Mouse (Mus musculus) left cerebral cortex, adult 2 months (tissue): ENCODE results near the gene Tsacc. TPM values are rescaled to one million over a fixed set of nuclear protein-coding genes. Genes with fewer than 3 reads are reported as not detected.

Experiments
- DNase-seq, 2 experiments: peaks; one replicate each; pipeline ENCODE4 v3.0.0; 2021 to 2022; ENCODE audit warnings: low spot score in 2 of 2, mixed read lengths in 1 of 2; ENCODE audit errors: extremely low spot score in 1 of 2
- H3K27ac ChIP-seq: fragments of 200-600 bp; 2 replicates; pipeline ENCODE4 v1.8.1; 2022
- H3K4me3 ChIP-seq: fragments of 200-600 bp; 2 replicates; pipeline ENCODE4 v1.8.1; 2022
- CTCF ChIP-seq: fragments of 200-600 bp; IDR thresholded peaks from 2 replicates; pipeline ENCODE4 v1.8.1; 2022; ENCODE audit warnings: antibody characterized with exemption, mild to moderate bottlenecking, moderate library complexity
- intact Hi-C: fragments of 180-260 bp; cut with DNase I; formaldehyde crosslinking; loops from one replicate; pipeline ENCODE4 v1.15.1; 2025
- total RNA-seq, 2 experiments: library from RNA; stranded (reverse); gene quantifications; 2 replicates each; pipeline ENCODE4 v1.2.3; 2021

The Tsacc gene
- total RNA-seq, 2 experiments from 2014 or later, result 3.7 to 3.8 TPM

DNA sequence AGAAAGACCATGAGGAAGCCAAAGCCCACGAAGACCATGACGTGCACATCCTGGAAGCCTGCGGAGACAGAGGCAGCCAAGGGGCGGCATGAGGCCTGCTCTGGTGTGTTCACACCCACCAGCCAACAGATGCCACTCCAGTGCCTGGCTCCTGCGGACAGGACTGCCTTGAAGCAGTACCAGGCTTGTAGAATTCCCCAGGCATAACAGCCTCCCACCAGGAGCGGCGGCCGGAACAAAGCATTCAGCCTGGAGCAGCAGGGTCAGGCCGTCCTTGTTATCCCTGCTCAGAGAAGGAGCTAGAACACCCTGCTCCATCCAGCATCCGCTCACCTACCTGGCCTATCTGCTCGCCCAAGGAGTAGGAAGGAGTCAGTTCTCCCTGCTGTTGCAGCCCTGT lies 48.4 kb downstream of the Tsacc start:
- no peak overlapping the region for H3K4me3 ChIP-seq
- H3K27ac ChIP-seq, result no peak overlapping the region
- no peak for DNase-seq
- intact Hi-C loops, result no loop called here
- TF ChIP-seq CTCF, result no peak

DNA sequence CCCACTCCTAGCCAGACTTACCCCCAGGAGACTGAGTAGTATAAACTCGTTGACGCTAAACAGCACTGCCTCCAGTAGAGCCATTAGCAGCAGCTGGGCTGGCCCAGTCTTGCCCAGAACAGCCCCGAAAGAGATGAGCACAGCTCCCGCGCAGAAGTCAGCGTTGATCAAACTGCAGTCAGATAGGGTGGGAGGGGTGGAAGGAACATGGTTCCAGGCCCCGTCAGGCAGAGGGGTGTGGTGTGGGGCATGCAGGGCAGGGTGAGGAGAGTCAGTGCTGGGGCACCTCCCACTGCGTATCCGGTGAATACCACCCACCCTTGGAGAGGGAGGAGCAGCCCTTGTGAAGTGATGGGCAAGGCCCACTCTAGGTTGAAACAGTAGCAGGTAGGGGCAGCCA lies 49.1 kb downstream of the Tsacc start:
- TF ChIP-seq CTCF, result no peak
- no peak for DNase-seq
- intact Hi-C loops, result no loop called here

DNA sequence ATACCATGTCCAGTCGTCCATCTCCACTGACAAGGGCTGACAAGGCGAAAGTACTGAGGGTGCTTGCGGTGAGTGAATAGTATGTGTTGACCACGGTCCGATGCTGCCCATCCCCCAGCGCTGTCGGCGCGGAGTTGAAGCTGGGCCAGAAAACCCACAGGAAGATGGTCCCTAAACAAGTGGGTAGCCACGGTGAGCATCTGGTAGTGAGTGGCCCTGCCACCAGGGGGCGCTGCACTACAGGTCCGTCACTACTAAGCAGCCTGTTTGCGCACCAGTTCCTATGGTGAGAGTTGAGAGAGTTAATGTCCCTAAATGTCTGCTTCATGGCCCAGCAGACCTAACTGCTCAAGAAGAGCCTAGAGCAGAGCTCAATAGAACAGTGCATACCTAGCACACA lies 51.0 kb downstream of the Tsacc start:
- DNase-seq, result peak; percentile 71 to 78
- no peak overlapping the region for H3K4me3 ChIP-seq
- peak; percentile 98 for TF ChIP-seq CTCF
- no peak overlapping the region for H3K27ac ChIP-seq
- intact Hi-C loops, result loop anchor here (2.0 kb wide), 1 partner anchor 31 kb away; no protein-coding TSS in a partner anchor

More for the DNA sequence above, 49.1 kb downstream of the Tsacc start:
- Histone ChIP-seq H3K4me3 (no peak overlapping the region), H3K27ac (no peak overlapping the region)

DNA sequence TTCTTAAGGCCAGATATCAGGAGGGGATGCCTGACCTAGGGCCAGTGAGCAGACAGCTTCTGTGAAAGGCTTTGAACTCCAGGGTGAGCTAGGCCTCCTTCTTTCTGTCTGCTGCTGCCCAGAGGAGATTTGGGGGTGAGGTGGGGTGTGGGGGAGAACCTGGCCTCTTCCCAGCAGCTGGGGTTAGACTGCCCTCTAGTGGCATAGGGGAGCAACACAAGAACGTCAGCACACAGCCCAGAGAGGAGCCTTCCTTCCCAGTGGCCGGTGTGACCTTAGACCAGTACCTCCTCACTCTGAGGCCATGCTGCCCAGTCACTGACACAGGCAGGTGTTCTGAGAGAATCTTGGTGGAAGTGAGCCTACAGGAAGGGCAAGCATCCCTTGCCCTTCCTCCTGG lies 52.7 kb downstream of the Tsacc start:
- peak; percentile 87 for TF ChIP-seq CTCF
- Histone ChIP-seq H3K4me3 (no peak overlapping the region), H3K27ac (no peak overlapping the region)
- intact Hi-C loops, result loop anchor here (2.0 kb wide), 1 partner anchor 33 kb away; no protein-coding TSS in a partner anchor
- no peak for DNase-seq

DNA sequence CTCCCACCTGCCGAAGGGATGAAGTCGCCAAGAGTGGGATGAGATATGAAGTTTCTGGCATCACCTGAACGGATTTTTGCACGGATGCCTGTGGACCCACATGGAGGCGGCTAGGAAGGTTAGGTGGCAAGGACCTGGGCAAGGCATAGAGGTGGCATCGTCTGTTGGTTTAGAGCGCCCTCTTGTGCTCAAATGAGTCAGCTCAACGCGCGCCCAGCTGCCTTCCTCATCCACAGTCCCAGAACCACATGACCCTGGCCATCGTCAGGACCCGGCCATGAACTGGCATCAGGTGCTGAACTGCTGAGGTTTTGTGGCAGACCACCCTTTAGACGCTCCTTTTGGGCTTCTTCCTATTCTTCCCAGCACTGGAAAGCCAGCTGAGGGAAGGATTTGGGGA lies 54.3 kb downstream of the Tsacc start:
- peak; percentile 81 for TF ChIP-seq CTCF
- H3K27ac ChIP-seq, result no peak overlapping the region

DNA sequence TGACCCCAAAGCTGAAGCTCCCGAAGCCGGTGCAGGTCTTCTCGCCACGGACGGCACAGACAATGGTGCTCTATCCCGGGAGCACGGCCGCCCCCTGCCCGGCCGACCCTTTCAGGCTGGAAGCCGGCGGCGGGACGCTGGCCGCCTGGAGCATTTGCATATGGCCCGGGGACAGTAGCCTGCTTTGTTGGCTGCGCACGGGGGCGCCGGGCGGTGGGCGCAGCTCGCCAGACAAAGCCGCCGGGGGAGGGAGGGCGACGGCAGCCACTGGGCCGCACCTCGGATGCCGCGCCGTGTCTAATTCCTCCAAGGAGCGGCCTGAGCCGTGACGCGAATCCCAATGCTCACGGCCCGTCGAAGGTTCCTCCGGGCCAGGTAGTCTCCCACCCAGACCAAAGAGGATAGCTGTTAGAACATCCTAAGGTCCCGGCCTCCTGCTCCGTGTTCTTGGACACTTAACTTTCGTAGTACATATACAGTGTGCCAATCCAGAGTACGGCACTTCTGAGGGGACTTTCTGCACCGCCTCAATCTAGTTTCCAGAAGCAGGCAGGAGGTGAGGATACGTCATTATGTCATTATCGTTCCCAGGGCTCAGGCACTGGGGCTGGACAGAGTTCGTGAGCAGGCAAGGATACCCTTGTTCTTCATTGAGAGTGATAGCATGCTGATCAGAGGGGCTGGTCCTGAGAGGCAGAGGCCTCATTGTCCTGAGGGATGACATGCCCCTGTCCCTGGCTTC lies 55.6 kb downstream of the Tsacc start:
- no peak for TF ChIP-seq CTCF
- Histone ChIP-seq H3K27ac (no peak overlapping the region), H3K4me3 (no peak overlapping the region)
- no peak for DNase-seq
- intact Hi-C loops, result no loop called here

More for the DNA sequence above, 54.3 kb downstream of the Tsacc start:
- peak; percentile 79 to 87 for DNase-seq
- no peak overlapping the region for H3K4me3 ChIP-seq
- intact Hi-C loops, result loop anchor here (1.0 to 2.0 kb wide), 2 partner anchors 50 to 156 kb away; no protein-coding TSS in a partner anchor

DNA sequence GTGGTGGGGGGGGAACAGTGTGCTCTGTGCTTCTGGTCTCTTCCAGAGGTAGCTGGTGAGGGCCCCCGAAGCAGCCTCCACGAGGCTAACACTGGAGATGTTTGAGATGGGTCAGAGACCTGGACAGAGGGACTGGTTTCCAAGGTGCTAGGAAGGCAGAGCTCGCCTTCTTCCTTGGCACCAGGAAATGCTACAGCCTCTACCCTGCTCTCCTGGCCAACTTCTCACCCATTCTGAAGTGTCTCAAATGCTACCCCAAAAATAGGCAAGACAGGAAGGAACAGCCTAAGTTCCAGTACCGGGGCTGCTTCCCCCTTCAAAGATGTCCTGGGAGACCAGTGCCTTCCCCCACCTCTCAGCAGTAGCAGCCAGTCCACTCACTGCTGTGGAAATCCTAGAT lies 57.4 kb downstream of the Tsacc start:
- no peak for TF ChIP-seq CTCF
- no peak for DNase-seq
- H3K27ac ChIP-seq, result no peak overlapping the region; the same call in 1 of the 2 replicates
- H3K4me3 ChIP-seq, result no peak overlapping the region
- intact Hi-C loops, result no loop called here

DNA sequence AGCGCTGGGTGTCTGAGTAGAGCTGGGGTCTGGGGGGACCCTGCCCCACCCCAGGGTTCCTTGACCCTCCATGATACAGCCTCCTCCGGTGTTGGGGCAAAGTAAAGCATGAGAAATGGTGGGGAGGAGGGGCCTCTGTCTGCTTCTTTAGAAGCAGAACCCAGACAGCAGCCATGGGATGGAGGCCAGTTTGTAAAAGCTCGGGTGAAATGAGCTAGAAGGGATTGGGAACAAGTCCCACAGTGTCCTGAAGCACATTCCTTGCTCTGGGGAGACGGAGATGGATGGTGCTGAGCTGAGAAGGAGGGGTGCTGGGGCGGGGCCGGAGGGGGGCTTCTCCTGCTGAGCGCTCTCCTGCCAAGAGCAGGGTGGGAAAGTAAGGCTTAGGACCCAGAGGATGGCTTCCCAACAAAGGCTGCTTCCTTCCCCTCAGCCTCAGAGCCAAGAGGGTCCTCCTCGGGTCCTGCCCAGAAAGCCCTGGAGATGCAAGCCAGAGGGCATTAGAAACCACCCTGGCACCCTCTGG lies 57.9 kb downstream of the Tsacc start:
- intact Hi-C loops, result no loop called here
- H3K4me3 ChIP-seq, result no peak overlapping the region
- no peak for DNase-seq
- TF ChIP-seq CTCF, result no peak
- no peak overlapping the region for H3K27ac ChIP-seq

DNA sequence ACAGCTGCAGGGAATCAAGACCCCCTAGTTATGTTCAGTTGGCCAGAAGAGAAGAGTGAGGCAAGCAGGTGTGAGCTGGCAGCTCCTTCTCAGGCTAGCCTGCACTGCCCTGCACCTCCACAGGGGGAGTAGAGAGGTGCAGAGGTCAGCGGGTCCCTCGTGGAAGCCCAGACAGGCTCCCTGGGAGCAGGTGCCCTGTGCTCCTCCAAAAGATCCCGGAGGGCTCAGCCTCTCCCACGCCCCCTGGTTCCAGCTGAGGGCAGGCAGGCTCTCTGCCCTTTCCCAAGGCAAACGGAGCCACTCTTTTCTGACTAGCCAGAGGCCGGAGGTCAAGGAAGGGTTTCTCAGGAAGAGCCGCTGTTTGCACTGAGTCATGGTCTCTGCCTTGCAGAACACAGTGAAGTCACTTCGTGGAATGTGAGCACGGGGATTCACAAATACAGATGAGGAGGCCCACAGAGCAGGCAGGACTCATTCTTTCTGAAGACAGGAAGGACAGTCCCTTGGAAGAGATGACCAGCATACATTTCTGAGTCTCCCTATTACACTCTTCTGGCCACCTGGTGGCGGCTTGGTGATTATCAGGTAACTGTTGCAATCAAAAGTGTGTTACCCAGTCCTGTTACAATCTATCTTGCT lies 59.1 kb downstream of the Tsacc start:
- DNase-seq, result no peak
- Histone ChIP-seq H3K4me3 (no peak overlapping the region), H3K27ac (no peak overlapping the region)
- intact Hi-C loops, result no loop called here
- TF ChIP-seq CTCF, result peak; percentile 46

DNA sequence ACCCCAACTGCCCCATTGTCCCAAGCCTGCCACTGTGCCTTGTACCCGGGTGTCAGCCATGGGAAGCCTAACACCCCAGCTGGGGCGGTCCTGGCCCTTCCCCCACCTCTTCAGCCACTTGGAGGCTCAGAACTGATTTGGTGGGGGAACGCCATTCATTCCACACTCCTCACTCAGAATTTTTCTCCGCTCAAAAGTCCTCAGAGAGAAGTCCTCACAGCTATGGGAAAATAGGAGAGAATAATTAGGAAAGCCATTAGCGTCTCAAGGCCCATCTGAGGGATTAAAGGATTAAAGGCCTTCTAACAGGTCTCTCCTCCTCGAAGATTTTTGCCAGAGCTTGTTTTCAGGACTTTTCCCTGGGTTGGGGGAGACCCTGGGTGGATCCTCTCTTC lies 59.6 kb downstream of the Tsacc start:
- intact Hi-C loops, result no loop called here
- no peak overlapping the region for H3K27ac ChIP-seq

DNA sequence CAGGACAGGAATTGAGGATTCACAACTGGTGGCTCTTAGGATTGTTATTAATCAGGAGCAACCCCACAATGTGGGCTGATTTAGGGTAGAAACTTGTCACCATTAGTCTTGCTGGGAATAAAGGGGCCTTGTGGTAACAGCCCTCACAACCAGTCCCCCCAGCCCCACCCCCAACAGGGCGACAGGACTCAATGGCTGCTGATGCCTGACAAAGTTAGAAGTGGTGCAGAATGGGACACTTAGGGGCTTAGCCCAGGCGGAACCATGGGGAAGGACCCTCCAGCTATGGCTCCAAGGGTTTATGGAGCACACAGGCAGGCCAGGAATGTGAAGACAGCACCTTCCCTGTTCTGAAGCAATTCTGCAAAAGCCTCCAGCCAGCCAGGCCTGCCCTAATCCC lies 61.2 kb downstream of the Tsacc start:
- Histone ChIP-seq H3K4me3 (no peak overlapping the region), H3K27ac (no peak overlapping the region)
- no peak for DNase-seq
- no peak for TF ChIP-seq CTCF
- intact Hi-C loops, result no loop called here

More for the DNA sequence above, 59.6 kb downstream of the Tsacc start:
- H3K4me3 ChIP-seq, result no peak overlapping the region
- DNase-seq, result no peak
- TF ChIP-seq CTCF, result no peak

DNA sequence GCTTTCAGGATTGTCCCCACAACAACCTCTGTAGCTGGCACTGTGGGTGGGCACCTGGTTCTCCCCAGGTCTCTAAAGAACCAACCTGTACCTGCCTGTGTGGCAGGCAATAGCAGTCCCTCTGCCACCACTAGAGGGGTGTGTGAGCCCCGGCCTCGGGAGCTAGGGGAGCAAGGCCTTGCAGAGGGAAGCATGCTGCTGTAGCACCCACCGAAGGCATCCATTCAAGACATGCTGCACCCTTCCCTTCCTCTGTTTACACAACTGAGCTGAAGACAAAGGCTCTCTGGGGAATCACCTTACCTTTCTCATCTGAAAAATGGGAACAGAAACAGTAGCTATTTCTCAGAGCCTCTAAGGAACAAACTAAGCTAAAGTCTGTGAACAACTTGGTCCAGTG lies 61.6 kb downstream of the Tsacc start:
- Histone ChIP-seq H3K4me3 (no peak overlapping the region), H3K27ac (no peak overlapping the region)
- no peak for DNase-seq
- peak; percentile 64 for TF ChIP-seq CTCF
- intact Hi-C loops, result no loop called here
